Mouse (Mus musculus) MEL-GATA-1-ER (cell line): ENCODE data around the gene Tspan5.

Experiments used
- DNase-seq: peaks from one replicate; pipeline ENCODE4 v3.0.0-alpha.2; 2012; ENCODE audit warnings: low read depth; ENCODE audit errors: extremely low read depth

Tspan5 gene

DNA sequence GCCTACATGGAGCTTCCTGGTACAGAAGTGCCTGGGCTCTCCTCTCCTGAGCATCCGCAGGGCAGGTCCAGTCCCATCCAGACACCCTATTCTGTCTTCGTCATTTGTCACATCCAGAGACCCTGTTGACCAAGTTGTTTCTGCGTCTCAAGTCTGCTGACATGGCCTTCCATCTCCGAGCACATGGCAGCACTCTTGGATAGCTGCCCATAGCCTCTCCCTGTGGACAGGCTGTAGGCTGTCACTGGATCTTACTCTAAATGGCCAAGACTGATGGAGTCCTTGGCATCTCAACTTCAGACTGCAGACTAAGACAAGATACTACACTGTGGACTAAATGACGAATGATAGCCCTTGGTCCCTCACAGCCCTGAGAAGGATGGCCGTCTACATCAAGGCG lies 133.3 kb downstream of the Tspan5 start:
- DNase-seq = no peak

DNA sequence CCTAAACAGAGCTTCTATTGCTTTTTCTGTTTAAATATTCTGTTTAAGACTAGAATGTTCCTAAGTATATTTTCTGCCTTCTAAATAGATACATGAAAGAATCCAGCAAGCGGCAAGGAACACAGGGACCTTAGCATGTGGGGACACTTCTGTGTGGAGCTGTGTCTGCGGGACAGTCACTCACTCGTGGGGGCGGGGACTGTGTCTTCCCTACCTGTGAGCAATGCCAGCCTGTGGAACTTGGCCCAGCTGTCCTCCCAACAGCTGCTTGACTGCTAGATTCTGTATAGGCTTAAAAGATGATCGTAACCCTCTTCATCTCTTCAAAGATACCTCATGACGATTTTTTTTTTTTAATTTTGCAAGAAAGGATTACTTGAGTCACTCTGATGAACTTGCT lies 133.9 kb downstream of the Tspan5 start:
- no peak for DNase-seq

DNA sequence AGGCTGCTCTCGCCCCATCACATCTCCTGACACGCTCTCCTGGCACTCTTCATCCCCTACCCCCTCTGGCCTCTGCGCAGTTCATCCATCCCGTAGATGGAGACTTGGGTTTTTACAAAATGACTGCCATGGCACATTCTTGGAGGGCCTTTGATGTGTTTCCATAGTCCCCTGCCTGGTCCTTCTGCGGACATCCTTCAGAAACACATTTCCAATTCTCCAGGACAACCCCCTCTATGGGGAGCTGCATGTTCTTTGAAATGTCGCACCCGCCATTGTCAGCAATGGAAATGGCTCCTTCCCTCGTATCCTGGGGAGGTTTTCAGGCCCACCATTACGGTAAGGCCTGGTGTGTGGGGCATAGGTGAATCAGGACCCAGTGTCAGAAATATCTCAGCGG lies 134.4 kb downstream of the Tspan5 start:
- DNase-seq = no peak

DNA sequence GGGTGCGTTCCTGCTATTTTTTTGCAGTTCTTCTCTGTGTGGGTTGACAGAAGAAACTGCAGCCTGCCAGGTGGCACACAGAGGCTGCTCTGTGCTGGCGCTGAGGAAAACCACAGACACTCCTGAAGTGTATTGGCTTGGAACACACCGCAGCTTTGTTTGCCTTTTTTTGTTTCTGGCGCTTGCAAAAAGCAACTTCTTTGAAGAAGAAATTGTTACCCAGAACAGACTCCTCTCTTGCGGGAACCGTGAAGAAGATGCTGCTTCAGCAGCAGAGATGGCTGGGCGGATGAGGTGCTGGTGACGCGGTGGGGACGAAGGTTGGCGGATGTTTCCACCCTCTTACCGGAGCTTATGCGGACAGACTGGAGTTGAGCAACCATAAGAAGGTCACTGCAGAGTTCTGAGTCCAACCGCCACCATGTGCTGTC lies 135.0 kb downstream of the Tspan5 start:
- no peak for DNase-seq

DNA sequence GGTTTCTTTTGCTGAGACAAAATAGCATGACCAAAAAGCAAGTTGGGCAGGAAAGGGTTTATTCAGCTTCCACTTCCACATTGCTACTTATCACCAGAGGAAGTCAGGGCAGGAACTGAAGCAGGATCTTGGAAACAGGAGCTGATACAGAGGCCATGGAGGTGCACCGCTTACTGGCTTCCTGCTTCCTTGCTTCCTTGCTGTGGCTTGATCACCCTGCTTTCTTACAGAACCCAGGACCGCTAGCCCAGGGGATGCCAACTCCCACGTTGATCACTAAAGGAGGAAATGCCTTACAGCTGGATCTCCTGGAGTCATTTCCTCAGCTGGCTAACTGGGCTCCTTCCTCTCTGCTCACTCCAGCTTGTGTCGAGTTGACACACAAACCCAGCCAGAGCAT lies 135.7 kb downstream of the Tspan5 start:
- DNase-seq = no peak

DNA sequence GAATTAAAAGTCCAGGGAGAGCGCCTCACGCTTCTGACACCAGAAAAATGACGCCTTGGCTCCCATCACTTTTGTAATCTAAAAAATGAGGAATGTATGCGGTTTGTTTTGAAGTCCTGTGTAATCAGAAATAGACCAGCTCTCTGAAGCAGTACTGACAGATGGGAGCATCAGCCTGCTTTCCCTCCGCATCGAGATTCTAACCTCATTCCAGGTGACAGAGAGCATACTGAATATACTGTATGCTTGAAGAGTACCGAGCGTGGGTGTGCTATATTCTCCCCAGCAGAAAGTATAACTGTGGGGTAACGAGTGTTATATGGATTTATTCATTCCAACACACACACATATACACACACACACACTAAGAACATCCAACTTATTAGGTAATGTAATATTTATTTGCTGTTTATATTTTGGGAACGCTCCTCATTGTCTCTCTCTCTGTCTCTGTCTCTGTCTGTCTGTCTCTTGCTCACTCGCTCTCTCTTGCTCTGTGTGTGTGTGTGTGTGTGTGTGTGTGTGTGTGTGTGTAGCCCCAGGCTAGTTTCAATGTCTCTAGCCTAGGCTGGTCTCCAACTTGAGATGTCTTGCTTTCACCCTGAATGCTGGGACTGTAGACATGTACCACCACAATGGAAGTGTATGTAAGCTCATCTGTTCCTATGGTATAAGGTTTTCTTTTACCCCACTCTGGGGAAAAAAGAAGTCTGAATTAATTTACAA lies 139.2 kb downstream of the Tspan5 start:
- no peak for DNase-seq

DNA sequence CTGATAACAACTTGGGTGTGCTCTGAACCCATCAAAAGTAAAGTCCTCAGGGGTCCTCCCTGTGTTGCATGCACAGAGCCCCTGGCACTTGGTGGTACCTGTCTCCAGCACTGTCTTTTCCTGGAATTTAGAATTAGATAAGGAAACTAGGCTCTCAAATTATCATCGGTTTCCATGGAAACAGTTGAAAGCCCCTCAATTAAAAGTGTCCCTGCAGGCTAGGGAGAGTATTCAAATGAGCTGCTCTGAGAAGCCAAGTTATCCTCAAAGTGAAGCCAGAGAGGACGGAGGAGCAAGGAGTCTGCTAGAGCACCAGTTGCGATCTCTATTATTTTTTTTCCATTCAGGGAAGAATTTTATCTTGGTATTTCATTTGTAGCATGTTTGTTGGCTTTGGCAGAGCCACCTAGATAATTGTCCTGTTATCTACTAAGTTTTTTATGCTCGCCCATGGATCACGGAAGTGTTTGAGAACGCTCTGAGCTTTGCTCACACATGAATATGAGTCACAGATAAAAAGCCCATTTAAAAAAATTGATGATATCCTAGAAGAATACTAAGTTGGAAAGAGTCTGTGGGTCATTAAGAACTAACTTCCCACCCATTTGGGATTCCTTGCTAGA lies 139.8 kb downstream of the Tspan5 start:
- DNase-seq = peak; percentile 23

DNA sequence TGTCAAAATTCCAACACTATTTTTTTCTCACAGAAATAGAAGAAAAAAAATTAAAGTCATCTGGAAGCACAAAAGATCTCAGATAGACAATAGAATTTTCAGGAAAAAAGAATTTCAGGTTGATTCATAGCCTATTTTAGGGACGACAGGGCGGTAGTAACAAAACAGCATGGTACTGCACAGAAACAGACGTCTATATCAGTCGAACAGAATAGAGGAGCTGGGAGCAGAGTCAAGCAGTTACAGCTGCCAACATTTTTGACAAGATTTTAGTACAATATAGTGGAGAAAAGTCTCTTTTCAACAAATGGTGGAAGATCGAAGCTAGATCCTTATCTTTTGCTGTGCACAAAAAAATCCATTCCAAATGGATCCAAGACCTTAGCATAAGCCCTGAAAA lies 144.1 kb downstream of the Tspan5 start:
- no peak for DNase-seq

DNA sequence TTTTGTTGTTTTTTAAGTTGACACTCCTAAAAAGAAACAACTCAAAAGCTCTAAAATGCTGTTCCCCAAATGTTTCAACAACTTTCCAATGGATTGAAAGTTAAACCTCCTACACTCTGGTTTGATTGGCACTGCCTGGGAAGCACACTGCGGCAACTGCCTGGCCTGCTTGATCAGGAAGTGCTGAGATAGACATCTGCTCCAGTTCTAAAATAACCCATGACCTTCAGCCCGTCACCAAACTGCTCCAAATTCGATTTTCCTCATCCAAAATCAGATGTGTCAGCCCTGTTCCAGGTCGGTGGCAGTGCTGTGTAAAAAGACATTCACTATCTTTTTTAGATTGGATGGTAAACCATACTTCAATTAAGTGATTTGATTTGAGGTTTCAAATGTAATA lies 147.2 kb downstream of the Tspan5 start:
- DNase-seq = no peak

DNA sequence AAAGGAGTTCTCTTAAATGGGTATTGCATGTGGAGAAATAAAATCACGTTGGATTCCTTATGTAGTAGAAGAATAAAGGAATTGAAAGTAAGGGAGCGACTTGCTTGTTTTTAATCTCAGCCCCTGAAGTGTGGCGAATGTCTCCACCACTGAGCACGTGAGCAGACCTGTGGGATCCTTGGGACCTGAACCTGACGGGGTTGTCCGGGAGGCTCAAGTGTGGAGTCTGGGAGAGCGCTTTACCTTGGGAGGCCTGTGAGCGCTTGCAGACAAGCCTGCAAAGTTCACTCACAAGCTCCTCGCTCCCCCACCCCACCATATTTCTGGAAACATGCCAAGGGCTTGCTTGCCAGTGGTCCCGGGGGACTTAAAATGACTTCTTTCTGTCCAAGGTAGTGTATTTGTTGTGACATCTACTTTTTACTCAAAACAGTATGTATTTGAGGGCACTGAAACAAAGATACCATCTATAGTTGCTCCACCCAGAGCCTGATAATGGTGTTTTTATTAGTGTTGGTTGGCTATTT lies 147.8 kb downstream of the Tspan5 start:
- DNase-seq = no peak

DNA sequence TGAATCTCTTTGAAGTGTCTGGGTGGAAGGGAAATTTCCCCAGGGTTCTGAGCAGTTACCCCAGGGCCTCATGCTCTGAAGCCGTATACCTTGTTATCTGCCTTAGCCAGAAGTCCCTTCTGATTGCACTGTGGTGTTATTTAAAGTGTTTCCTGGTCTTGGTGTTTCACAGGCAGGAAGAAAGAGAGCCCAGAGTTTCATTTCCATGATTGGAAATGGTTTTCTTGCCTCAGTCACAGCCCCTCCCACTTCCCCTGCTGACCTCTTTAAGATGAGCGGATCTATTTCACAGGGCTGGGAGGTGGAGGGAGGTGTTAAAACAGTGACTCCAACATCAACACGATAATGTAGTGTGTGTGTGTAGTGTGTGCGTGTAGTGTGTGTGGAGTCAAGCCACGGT lies 151.5 kb downstream of the Tspan5 start:
- DNase-seq = peak; percentile 20

DNA sequence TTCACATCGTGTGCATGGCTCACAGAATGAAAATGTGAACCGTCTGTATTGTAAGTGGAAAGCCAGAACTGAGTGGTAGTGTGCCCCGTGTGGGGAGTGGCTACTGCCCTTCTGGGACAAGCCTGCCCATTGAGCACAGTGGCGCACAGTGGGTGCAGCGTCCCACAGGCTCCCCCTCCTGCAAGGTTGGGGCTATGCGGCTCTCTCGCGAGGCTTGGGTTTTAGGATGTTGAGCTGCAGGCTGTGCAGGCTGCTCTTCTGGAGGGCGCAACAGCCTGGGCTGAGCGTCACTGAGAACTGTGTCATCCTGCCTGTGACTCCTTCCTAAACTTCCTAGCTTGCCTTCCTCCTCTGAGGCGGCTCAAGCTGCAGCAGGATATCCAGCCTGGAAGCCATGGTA lies 155.5 kb downstream of the Tspan5 start:
- no peak for DNase-seq

DNA sequence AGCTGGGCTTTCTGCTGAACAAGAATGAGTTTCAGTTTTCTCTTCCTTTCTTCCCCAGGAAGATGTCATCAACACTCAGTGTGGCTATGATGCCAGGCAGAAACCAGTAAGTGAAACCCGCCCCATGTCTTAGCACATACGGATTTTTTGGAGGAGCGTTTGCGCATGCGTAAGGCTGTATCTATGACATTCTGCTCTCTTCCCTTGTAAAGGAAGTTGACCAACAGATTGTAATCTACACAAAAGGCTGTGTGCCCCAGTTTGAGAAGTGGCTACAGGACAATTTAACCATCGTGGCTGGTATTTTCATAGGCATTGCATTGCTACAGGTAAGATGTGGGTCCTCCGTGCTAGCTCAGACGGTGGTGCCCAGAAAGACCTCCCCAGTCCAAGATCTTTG lies 156.1 kb downstream of the Tspan5 start:
- no peak for DNase-seq

DNA sequence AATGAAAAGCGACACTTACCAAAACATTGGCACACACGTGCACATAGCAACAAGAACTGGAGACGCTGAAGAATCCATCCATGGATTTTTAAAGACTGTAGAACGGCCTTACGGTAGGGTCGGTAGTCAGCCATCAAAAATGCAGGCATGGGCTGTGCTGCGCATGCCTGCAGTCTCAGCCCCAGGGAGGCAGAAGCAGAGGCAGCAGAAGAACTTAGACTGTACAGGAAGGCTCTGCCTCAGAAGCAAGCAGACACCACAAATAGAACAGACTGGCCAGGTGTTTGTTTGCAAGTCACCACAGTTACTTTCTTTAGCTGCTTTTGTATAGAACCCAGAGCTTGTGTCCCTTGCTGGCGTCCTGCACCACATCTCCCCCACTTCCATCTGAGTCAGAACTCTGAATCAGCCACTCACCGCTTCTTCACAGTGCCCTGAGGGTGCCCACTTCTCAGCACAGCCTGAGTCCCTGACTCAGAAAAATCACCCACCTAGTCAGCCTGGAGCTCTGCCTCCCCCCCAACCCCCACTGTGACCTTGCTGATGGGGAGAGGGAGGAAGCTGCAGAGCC lies 158.7 kb downstream of the Tspan5 start:
- DNase-seq = no peak

DNA sequence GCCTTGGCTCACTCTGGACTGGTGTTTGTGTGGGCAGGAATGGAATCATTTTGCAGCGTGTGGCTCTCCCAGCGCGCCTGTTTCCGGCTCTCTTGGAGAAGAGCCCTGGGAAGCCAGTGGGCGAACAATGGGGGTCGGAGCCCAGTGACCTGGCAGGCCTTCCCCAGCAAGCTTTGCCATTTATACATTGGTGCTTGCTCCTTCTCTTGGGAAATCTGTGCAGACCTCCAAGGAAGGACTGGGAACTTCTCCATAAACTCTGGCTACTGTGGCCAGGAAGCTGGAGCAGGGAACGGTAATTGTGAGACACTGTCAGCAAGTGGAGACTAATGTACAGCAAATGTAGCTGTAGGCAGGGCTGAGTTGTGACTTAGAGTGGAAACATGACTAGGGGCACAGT lies 163.7 kb downstream of the Tspan5 start:
- DNase-seq = no peak

DNA sequence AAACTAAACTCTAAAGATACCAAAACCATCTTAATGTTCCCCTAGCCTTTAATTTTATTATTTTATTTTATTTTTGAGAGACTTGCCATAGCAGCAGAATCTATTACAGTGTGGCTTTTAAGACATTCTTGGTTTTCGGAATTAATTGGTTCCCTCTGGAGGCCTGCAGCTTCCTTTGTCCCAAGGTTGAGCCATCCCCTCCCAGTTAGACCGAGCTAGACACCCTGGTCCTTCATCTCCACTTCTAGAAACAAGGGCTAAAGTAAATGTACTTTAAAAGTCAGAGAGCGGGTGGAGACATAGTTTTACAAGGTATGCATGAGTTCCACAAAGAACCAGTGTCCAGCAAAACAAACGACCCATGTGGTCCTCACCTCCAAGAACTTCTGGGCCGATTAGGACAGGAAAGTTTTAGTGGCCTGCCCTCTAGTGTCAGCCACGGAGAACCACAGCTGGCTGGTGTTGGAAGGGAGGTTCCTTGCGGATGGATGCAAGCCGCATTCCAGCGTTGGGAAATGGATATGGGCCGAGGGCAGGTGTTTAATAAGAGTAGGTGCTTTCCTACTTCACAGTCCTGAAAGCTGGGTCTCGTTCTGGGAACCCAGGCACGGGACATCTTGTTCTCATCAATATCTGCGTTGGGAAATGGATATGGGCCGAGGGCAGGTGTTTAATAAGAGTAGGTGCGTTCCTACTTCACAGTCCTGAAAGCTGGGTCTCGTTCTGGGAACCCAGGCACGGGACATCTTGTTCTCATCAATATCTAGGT lies 164.3 kb downstream of the Tspan5 start:
- DNase-seq = peak; percentile 31

DNA sequence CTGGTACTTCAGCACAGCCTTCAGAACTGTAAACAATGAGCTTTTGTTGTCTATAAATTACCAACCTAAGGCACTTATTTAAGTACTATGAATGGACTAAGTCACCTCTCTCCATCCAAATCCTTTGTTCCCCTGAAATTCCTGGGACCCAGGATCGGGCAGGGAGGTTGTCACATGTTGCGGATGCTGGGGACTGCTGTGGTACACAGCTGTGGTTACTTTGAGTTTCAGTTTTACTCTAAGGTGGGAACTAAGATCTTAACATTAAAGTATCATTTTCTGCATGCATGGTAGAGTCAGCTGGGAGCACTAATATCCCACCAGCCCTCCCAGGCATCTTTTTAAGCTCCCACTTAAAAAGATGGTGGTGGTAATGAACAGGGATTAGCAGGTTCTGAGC lies 167.3 kb downstream of the Tspan5 start:
- no peak for DNase-seq

DNA sequence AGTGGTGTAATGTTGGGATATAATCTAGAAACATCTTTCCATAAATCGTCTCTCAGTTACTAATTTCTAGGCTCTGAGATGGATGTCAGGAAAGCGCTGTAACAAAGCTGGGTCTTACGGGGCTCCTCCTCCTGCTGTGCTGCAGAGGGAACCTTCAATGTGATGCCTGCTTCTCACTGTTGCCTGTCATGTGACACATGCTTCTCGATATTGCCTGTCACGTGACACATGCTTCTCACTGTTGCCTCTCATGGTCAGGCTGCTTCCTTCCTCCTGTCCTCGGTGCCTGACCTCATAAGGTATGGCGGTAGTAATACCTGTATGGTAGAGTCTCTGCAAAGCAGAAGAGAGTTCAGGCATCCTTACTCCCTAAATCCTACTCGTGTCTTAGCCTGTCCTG lies 170.5 kb downstream of the Tspan5 start:
- no peak for DNase-seq

DNA sequence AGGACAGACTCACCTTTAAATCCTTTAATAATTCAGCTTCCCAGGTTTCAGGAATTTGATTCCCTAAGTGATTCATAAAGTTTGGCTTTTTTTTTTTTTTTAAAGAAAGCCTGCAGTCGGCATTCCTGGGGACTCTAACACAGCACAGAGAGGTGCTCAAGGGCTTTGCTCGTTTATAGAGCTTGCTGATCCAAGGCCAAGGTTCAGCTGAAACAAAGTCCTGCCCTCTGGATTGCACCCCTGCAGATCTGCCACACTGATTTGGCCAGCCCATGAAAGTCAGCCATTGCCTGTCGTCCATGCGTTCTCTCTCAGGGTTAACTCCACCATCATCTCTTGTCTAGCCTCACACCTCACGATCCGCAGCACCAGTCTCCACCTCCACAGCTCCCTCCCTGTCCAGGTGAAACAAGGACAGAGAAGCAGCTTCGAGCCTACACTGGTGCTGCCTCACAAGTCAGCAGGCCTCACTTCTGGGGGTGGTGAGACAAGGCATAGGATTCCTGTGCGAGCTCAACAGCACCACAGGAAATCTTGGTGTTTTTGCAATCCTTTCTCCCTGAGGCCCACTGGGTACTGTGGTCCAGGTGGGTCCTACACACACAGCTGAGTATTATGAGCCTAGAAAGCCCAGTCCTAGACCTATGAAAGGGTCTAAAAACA lies 172.8 kb downstream of the Tspan5 start:
- DNase-seq = no peak

DNA sequence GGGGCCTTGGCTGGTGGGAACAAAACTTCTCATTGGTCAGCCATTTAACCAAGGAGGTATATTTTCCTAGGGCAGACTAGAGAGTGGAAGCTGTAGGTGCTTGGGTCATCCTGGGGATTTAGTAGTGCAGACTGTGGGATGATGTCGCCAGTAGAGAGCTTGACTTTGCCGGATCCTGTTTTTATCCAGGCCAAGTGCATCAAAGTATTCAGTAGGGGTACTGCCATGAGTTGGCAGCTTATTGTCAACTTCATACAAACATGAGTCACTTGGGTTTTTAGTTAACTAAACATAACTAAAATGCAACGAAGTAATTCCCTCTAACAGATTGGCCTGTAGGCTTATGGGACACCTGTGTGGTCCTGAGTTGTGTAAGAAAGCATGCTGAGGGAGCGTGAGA lies 174.6 kb downstream of the Tspan5 start:
- no peak for DNase-seq

DNA sequence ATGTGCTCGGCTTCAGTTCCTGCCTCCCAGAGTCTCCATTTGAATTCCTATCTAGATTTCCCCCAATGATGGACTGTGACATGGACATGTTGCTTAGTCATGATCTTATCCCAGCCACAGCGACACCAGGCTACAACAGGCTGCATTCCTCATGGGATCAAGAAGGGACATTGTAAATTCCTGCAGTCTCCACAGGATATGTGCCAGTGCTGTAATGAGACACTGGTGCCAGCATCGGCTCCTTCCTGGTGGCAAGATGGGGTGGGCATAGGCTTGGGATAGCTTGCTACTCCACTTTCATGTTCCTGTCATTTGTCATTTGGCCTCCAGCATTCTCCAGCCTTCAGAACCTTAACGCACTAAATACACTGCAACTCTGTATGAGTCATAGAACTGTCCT lies 175.0 kb downstream of the Tspan5 start:
- DNase-seq = no peak
